Mouse (Mus musculus) heart, adult 2 months (tissue): Measurements from ENCODE around the gene Nsun7. TPM values are rescaled to one million over a fixed set of nuclear protein-coding genes. Genes with fewer than 3 reads are reported as not detected.
A peak's percentile ranks its signal among the peaks of the same experiment; 100 is the strongest.

ENCODE experiments used
- DNase-seq, 2 experiments: peaks; one replicate each; pipeline ENCODE4 v3.0.0; 2021
- H3K27ac ChIP-seq: fragments of 200-600 bp; 2 replicates; pipeline ENCODE4 v1.8.1; 2022
- H3K27me3 ChIP-seq: fragments of 200-500 bp; 2 replicates; pipeline ENCODE4 v1.6.1; 2012; ENCODE audit warnings: mild to moderate bottlenecking, low read length, inconsistent platforms, mixed read lengths; ENCODE audit not compliant: control insufficient read depth, insufficient read depth
- H3K36me3 ChIP-seq: fragments of 200-500 bp; 2 replicates; pipeline ENCODE4 v1.6.1; 2012; ENCODE audit warnings: low read length, inconsistent platforms; ENCODE audit not compliant: control insufficient read depth, insufficient read depth
- H3K4me1 ChIP-seq: fragments of 200-500 bp; 2 replicates; pipeline ENCODE4 v1.6.1; 2011; ENCODE audit warnings: low read length; ENCODE audit not compliant: control insufficient read depth, insufficient read depth
- H3K4me3 ChIP-seq: fragments of 200-600 bp; 2 replicates; pipeline ENCODE4 v1.8.1; 2022
- H3K79me2 ChIP-seq: fragments of 200-500 bp; replicated peaks from 2 replicates; pipeline ENCODE4 v1.6.1; 2012; ENCODE audit warnings: mild to moderate bottlenecking, inconsistent platforms, low read length, moderate library complexity, mixed read lengths; ENCODE audit not compliant: control insufficient read depth, insufficient read depth
- H3K9ac ChIP-seq: fragments of 200-500 bp; 2 replicates; pipeline ENCODE4 v1.6.1; 2012; ENCODE audit warnings: low read depth, mild to moderate bottlenecking, control low read depth, inconsistent platforms, low read length, mixed read lengths
- CTCF ChIP-seq: fragments of 200-600 bp; IDR thresholded peaks from 2 replicates; pipeline ENCODE4 v1.8.1; 2022; ENCODE audit warnings: antibody characterized with exemption, mild to moderate bottlenecking, moderate library complexity
- EP300 ChIP-seq: fragments of 200-500 bp; IDR thresholded peaks from 2 replicates; pipeline ENCODE4 v1.6.1; 2011; ENCODE audit warnings: low read depth, low read length, control low read depth; ENCODE audit not compliant: insufficient read depth
- POLR2A ChIP-seq: fragments of 200-500 bp; IDR thresholded peaks from 2 replicates; pipeline ENCODE4 v1.6.1; 2011; ENCODE audit warnings: mild to moderate bottlenecking, low read depth, low read length, control low read depth; ENCODE audit not compliant: insufficient read depth
- WGBS: fragments of 180-500 bp; shearing (Covaris S2); methylation state at CpG from one replicate; pipeline ENCODE4 v1.1.7; 2018; 5-methylcytosine and 5-hydroxymethylcytosine counted together
- intact Hi-C: fragments of 180-260 bp; cut with DNase I; formaldehyde crosslinking; loops from one replicate; pipeline ENCODE4 v1.15.1; 2025
- polyA plus RNA-seq: library from polyadenylated mRNA; depleted of rRNA; stranded (reverse); fragments of >200 nt; gene quantifications from 2 replicates; pipeline ENCODE4 v1.2.3, GENCODE M21; 2012
- total RNA-seq, 2 experiments: library from RNA; stranded (reverse); gene quantifications; 2 replicates each; pipeline ENCODE4 v1.2.3; 2021

Nsun7 gene
- total and polyA plus RNA-seq, 3 experiments: 0.12 TPM; not detected in 2

DNA sequence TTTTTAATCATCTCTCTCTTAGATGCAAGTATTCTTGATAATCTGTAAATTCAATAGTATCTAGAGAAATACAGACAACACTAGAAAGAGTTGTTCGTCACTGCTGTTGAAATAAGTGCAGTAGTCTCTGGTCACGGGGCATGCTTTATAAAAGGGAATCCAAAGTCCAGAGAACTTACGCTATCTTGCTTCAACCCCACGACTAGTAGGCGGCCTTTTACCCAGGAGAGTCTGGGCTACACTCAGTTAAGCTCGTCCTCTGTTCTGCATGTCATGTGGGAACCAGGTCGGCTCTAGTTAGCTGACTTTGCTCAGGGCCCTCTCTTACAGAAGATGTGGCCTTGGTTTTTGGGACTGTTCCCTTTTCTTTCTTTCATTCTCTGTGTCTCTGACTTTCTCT lies 69.1 kb downstream of the Nsun7 start:
- Histone ChIP-seq H3K36me3 (no peaks in the 10 kb centered on the region), H3K27me3 (no peaks in the 10 kb centered on the region), H3K4me1 (peaks cover 7% of the 10 kb centered on the region; the same call in 1 of the 2 replicates), H3K79me2 (no peaks in the 10 kb centered on the region), H3K27ac (no peak overlapping the region), H3K4me3 (no peak overlapping the region), H3K9ac (no peak overlapping the region)
- intact Hi-C loops: no loop called here
- no peak for DNase-seq
- 76% methylated on average over 7 of the region's 7 CpGs for WGBS
- TF ChIP-seq POLR2A: no peak

DNA sequence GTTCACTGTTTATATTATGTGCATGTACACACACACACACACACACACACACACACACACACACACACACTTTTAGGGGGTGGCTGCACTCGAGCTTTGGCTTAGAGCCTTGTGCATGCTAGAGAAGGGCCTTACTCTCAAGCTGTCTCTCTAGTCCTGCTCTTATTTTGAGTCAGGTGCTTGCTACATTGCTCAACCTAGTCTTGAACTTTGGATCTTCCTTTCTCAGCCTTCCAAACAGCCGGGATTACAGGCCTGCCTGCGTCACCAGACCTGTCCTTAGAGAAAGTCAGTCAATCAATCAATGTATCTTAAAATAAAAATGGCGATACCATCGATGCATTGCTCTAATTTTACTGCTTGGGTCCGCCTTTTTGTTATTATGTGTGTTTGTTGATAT lies 71.1 kb downstream of the Nsun7 start:
- Histone ChIP-seq H3K27me3 (no peaks in the 10 kb centered on the region), H3K36me3 (no peaks in the 10 kb centered on the region), H3K27ac (no peak overlapping the region), H3K9ac (no peak overlapping the region), H3K4me1 (peaks cover under 1% of the 10 kb centered on the region; the same call in 1 of the 2 replicates), H3K4me3 (no peak overlapping the region), H3K79me2 (no peaks in the 10 kb centered on the region)
- intact Hi-C loops: no loop called here
- TF ChIP-seq POLR2A: no peak
- no peak for TF ChIP-seq CTCF
- no peak for TF ChIP-seq EP300
- WGBS: 91% methylated on average over 6 of the region's 6 CpGs
- no peak for DNase-seq

DNA sequence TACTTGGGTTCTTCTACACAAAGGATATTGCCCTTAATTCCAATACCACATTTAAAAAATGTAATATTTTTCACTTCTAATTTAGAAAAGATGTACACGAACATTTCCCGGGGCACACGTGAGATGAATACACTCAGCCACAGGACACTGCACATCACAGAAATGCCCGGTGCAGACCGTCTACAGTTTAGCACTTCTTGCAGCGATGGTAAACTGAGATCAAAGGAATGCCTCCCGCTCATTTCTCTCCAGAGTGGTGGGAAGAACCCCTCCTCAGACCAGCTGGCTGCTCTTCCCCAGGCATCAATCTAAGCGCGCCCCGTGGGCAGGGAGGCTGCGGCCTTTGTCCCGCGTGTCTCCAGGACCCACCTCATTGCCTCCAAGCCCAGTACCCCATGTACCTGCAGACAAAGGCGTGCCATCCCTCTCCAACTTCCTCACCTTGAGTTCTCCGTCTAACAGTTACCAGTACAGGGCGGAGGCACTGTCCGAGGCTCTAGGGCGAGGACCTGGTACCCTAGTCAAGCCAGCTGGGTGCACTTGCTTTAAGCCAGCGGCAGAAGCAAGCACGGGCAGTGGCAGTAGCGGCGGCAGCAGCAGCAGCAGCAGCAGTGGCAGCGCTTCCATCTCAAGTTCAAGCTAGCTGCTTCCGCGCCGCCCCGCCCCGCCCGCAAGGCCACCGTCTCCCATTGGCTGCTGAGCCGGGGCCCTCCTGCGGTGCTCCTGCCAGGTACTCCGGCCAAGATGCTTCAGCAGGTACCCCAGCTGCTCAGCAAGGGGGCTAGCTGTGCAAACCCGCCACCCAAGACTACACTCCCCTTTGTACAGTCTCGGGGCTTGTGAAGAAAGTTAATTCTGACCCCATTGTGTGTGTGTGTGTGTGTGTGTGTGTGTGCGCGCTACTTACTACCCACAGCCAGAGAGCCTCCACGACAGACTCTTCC lies 77.6 kb downstream of the Nsun7 start:
- Histone ChIP-seq H3K27me3 (no peaks in the 10 kb centered on the region), H3K4me3 (peak overlapping the region; percentile 40), H3K9ac (peak overlapping the region; percentile 37), H3K36me3 (no peaks in the 10 kb centered on the region), H3K79me2 (0 out of 2 replicates have a peak, but pooled peaks cover 2% of the 10 kb centered on the region), H3K4me1 (peaks cover 4% of the 10 kb centered on the region), H3K27ac (peak overlapping the region; percentile 49)
- intact Hi-C loops: no loop called here
- WGBS: 32% methylated on average over 38 of the region's 38 CpGs
- peak; percentile 70 to 74 for DNase-seq
- no peak for TF ChIP-seq CTCF

DNA sequence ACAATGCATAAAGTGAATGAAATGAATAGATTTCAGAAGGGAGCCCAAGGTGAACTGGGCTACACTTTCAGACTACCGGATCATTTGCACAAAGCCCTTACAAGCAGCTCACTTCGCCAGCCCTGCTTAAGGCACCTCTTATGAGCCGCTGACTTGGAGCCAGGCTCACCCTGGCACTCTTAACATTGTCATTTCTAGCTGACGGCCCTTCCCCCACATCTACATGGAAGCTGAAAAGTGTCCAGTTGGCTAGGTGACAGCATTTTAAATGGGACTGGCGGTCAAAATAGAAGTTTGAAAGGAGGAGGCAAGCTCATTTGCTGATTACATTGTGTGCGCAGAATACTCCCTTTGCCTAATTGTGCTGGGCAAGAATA lies 78.3 kb downstream of the Nsun7 start:
- H3K27me3 ChIP-seq: no peaks in the 10 kb centered on the region
- 0 out of 2 replicates have a peak, but pooled peaks cover 2% of the 10 kb centered on the region for H3K79me2 ChIP-seq
- TF ChIP-seq CTCF: no peak
- TF ChIP-seq POLR2A: 0 out of 2 replicates have a peak, but pooled peaks have one; percentile 19
- peak overlapping the region; percentile 49; the same call in 1 of the 2 replicates for H3K27ac ChIP-seq
- intact Hi-C loops: no loop called here
- WGBS: 17% methylated on average over 6 of the region's 6 CpGs
- H3K4me1 ChIP-seq: peaks cover 4% of the 10 kb centered on the region
- H3K9ac ChIP-seq: peak overlapping the region; percentile 37
- peak overlapping the region; percentile 40; the same call in 1 of the 2 replicates for H3K4me3 ChIP-seq
- DNase-seq: peak; percentile 55 to 73
- no peaks in the 10 kb centered on the region for H3K36me3 ChIP-seq

DNA sequence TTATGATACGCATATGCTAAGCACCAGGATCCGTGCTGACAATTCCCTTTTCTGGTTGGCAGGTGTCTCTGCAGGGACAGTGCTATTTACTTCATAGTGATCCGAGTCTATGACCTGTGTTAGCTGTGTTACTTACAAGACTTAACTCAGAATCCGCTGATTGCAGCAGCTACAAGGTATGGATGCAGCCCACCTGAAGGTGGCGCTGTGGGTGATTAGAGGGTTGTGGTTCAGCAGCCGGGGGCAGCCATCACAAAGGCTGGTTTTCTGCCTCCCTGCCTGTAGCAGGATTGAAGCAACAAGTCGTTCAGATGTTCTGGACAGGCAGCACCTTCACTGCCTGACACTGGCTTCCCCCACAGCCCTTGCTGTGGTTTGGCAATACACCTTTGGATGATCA lies 78.9 kb downstream of the Nsun7 start:
- Histone ChIP-seq H3K27me3 (no peaks in the 10 kb centered on the region), H3K27ac (no peak overlapping the region), H3K36me3 (no peaks in the 10 kb centered on the region), H3K79me2 (0 out of 2 replicates have a peak, but pooled peaks cover 2% of the 10 kb centered on the region), H3K4me1 (peaks cover 4% of the 10 kb centered on the region), H3K9ac (no peak overlapping the region), H3K4me3 (no peak overlapping the region)
- TF ChIP-seq CTCF (peak; percentile 63), EP300 (no peak)
- WGBS: 45% methylated on average over 7 of the region's 7 CpGs
- intact Hi-C loops: no loop called here
- DNase-seq: no peak

DNA sequence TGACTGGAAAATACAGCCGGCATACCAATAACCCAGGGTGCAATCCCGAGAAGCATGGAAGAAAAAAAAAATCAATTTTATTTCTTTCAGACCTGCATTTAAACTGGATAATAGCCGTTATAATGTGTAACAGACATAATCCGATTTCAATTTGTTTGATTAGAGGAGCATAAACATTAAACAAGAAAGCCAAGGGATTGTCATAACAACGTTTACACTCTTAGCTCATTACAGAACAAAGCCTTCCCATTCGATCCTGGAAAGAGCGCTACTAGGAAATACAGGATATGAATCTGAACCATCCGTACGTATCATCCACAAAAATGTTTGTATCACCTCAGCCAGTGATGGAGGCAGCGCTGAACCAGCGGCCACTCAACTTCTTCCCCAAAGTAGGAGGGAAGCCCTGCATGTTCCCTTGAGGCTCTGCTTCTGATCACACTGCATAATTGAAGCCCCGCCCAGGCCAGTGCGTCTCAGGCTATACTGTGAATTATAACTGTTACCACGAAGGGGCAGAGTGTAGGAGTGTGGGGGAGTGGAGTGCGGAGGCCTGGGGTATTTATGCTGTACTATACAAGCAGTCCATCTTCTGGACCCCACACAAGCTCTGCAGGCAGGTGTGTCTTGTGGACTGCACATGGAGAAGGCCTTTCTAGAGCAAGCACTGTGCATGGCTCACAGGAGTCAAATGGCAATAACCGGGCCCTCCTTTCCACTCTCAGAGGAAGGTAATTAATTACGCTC lies 80.8 kb downstream of the Nsun7 start:
- 79% methylated on average over 17 of the region's 17 CpGs for WGBS
- Histone ChIP-seq H3K4me1 (peaks cover 4% of the 10 kb centered on the region), H3K36me3 (no peaks in the 10 kb centered on the region), H3K27me3 (no peaks in the 10 kb centered on the region), H3K9ac (no peak overlapping the region), H3K79me2 (0 out of 2 replicates have a peak, but pooled peaks cover 2% of the 10 kb centered on the region), H3K4me3 (no peak overlapping the region), H3K27ac (no peak overlapping the region)
- TF ChIP-seq POLR2A (no peak), EP300 (no peak), CTCF (no peak)
- DNase-seq: no peak
- intact Hi-C loops: no loop called here
